Mouse (Mus musculus) forebrain, embryonic 12.5 days (tissue): Measurements from ENCODE around the gene Carm1. TPM values are rescaled to one million over a fixed set of nuclear protein-coding genes. Genes with fewer than 3 reads are reported as not detected.

Experiments used
- ATAC-seq: fragments of 200-750 bp; cut with Nextera tagmentation; 2 replicates; pipeline ENCODE4 v1.8.0; 2017; ENCODE audit warnings: moderate TSS enrichment; ENCODE audit not compliant: low FRiP score
- H3K27ac ChIP-seq: fragments of 300-500 bp; sonication (generic); 2 replicates; pipeline ENCODE4 v1.5.1; 2016; ENCODE audit warnings: mild to moderate bottlenecking
- H3K27me3 ChIP-seq: fragments of 300-500 bp; sonication (generic); 2 replicates; pipeline ENCODE4 v1.6.1; 2016; ENCODE audit warnings: mild to moderate bottlenecking
- H3K36me3 ChIP-seq: fragments of 300-500 bp; sonication (generic); replicated peaks from 2 replicates; pipeline ENCODE4 v1.6.1; 2016; ENCODE audit warnings: mild to moderate bottlenecking
- H3K4me1 ChIP-seq: fragments of 300-500 bp; sonication (generic); 2 replicates; pipeline ENCODE4 v1.6.1; 2016
- H3K4me2 ChIP-seq: fragments of 300-500 bp; sonication (generic); 2 replicates; pipeline ENCODE4 v1.6.1; 2016; ENCODE audit warnings: mild to moderate bottlenecking, moderate library complexity
- H3K4me3 ChIP-seq: fragments of 300-500 bp; sonication (generic); replicated peaks from 2 replicates; pipeline ENCODE4 v1.5.1; 2016; ENCODE audit warnings: mild to moderate bottlenecking
- H3K9ac ChIP-seq: fragments of 300-500 bp; sonication (generic); 2 replicates; pipeline ENCODE4 v1.6.1; 2016; ENCODE audit warnings: mild to moderate bottlenecking
- H3K9me3 ChIP-seq: fragments of 300-500 bp; sonication (generic); 2 replicates; pipeline ENCODE4 v1.6.1; 2016
- whole genome bisulfite sequencing: fragments of 180-500 bp; shearing (Covaris S2); methylation state at CpG from one replicate; pipeline ENCODE4 v1.1.7; 2016; 5-methylcytosine and 5-hydroxymethylcytosine counted together
- microRNA counts: library from miRNA; unstranded; fragments of <30 nt; microRNA quantifications from one replicate; lab custom pipeline; 2017
- microRNA-seq: library from miRNA; unstranded; fragments of <30 nt; microRNA quantifications from one replicate; pipeline ENCODE4, GENCODE M21; 2017
- polyA plus RNA-seq: library from polyadenylated mRNA; unstranded; fragments of >200 nt; fragmentation: Nextera tagmentation; extraction: Ambion mirVana; gene quantifications from 2 replicates; pipeline ENCODE4 v1.2.1, GENCODE M21; 2016

Gene Carm1
- polyA plus RNA-seq, 1 experiment from 2014 or later: 62.5 TPM

DNA sequence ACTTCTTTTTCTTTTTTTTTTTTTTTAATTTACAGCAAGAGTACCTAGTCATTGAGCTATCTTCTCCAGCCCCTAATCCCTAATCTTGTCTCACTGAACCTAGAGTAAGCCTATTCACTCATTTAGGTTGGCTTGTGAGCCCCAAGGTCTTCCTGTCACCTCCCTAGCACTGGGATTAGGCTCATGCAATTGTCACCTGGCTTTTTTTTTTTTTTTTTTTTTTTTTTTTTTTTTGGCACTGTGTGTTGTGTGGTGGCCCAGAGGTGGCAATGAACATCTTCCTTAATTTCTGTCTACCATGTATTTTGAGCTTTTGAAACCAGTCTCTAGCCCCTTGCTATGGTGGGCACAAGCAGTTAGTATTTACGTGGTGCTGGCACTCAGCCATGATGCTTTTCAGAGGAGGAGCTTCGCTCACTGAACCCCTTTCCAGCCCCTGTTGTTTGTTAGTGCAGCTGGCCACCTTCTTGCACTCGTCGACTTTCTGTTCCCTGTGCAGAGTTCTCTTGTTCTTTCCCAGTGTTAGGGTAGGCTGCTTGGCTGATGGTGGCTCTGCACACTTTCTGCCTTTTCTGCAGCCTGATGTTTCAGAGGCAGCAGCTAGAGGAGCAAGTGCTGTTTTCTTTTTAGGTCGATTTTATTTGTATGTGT lies 80.6 kb downstream of the Carm1 start:
- 74% methylated on average over 5 of the region's 5 CpGs for WGBS
- H3K4me1 ChIP-seq: peaks cover 6% of the 10 kb centered on the region; the same call in 1 of the 2 replicates
- no peaks in the 10 kb centered on the region for H3K9me3 ChIP-seq
- H3K36me3 ChIP-seq: no peaks in the 10 kb centered on the region; the same call in 1 of the 2 replicates
- no peaks in the 10 kb centered on the region for H3K27me3 ChIP-seq
- ATAC-seq: no peak
- no peak overlapping the region for H3K27ac ChIP-seq
- H3K4me2 ChIP-seq: no peak overlapping the region
- no peak overlapping the region for H3K4me3 ChIP-seq
- H3K9ac ChIP-seq: no peak overlapping the region

DNA sequence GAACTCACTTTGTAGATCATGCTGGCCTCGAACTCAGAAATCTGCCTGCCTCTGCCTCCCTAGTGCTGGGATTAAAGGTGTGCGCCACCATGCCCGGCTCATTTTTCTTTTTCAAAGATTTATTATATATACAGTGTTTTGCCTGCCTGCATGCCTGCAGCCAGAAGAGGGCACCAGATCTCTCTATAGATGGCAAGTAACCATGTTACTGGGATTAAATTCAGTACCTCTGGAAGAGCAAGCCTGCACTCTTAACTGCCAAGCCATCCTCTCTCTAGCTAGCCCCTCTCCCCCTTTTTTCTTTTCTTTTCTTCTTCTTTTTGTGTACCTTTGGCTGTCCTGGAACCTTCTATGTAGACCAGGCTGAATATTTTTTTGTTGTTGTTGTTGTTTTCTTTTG lies 84.0 kb downstream of the Carm1 start:
- no peak overlapping the region for H3K4me3 ChIP-seq
- no peaks in the 10 kb centered on the region for H3K27me3 ChIP-seq
- no peak for ATAC-seq
- H3K9ac ChIP-seq: no peak overlapping the region
- no peak overlapping the region for H3K27ac ChIP-seq
- 90% methylated on average over 3 of the region's 3 CpGs for WGBS
- H3K4me2 ChIP-seq: no peak overlapping the region
- no peaks in the 10 kb centered on the region for H3K9me3 ChIP-seq
- no peaks in the 10 kb centered on the region for H3K4me1 ChIP-seq
- peaks cover 32% of the 10 kb centered on the region for H3K36me3 ChIP-seq

DNA sequence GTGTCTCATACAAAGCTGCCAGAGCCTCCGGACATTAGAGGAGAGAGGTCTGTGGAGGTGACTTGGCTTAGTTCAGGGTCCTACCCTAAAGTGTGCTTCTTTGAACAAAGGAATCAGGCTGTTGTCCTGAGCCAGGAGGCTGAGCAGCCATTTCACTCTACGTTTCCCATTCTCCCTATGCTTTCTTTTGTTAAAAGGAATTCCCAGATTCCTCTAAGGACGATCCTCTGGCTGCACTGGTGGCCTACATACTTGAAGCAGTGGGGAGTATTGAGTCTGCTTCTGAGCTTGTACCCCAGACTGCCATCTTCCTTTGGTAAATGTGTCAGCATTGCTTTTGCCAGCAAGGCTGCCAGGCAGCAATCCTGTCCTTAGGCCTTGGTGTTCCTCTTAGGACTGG lies 86.4 kb downstream of the Carm1 start:
- peaks cover 57% of the 10 kb centered on the region for H3K36me3 ChIP-seq
- H3K4me1 ChIP-seq: no peaks in the 10 kb centered on the region
- no peak for ATAC-seq
- H3K4me3 ChIP-seq: no peak overlapping the region
- no peaks in the 10 kb centered on the region for H3K9me3 ChIP-seq
- H3K27me3 ChIP-seq: no peaks in the 10 kb centered on the region
- 65% methylated on average over 3 of the region's 3 CpGs for WGBS
- no peak overlapping the region for H3K9ac ChIP-seq
- no peak overlapping the region for H3K27ac ChIP-seq
- H3K4me2 ChIP-seq: no peak overlapping the region

DNA sequence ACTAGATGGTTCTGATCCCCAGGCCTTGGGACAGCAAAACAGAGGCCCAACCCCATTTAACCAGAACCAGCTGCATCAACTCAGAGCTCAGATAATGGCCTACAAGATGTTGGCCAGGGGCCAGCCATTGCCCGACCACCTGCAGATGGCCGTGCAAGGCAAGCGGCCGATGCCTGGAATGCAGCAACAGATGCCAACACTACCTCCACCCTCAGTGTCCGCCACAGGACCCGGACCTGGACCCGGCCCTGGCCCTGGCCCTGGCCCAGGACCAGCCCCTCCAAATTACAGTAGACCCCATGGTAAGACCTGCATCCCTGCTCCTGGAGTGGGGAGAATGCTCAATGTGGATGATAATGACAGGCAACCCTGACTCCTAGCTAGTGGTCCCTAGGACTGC lies 88.9 kb downstream of the Carm1 start:
- ATAC-seq: no peak
- H3K4me1 ChIP-seq: no peaks in the 10 kb centered on the region
- H3K27ac ChIP-seq: no peak overlapping the region
- WGBS: 72% methylated on average over 7 of the region's 7 CpGs
- no peak overlapping the region for H3K4me3 ChIP-seq
- H3K9me3 ChIP-seq: no peaks in the 10 kb centered on the region
- peaks cover 82% of the 10 kb centered on the region for H3K36me3 ChIP-seq
- H3K4me2 ChIP-seq: no peak overlapping the region
- H3K9ac ChIP-seq: no peak overlapping the region
- H3K27me3 ChIP-seq: no peaks in the 10 kb centered on the region

DNA sequence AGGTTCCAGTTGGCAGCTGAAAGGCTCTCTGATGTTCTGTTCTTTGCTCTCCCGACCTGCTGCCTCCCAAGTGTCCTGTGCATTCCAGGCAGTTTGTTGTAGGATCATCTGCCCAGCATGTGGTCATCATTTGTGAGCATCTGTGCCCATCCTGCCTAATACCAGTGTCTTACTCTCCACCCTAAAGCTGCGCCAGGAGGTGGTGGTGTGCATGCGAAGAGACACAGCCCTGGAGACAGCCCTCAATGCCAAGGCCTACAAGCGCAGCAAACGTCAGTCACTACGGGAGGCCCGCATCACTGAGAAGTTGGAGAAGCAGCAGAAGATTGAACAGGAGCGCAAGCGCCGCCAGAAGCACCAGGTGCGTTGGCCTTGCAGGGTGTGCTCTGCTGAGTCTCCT lies 92.3 kb downstream of the Carm1 start:
- Histone ChIP-seq H3K27me3 (no peaks in the 10 kb centered on the region), H3K4me2 (no peak overlapping the region), H3K4me1 (no peaks in the 10 kb centered on the region), H3K9ac (no peak overlapping the region), H3K4me3 (no peak overlapping the region), H3K27ac (no peak overlapping the region), H3K9me3 (no peaks in the 10 kb centered on the region), H3K36me3 (peaks cover 100% of the 10 kb centered on the region)
- WGBS: 97% methylated on average over 11 of the region's 11 CpGs
- ATAC-seq: no peak

MicroRNAs encoded within 50 kb of the gene (microRNA counts, 519-probe panel; counts per million panel counts)
- not detected for microRNA mmu-miR-1946b (lab: Ali Mortazavi, UCI)

Small RNA genes lying within 50 kb of the gene (microRNA-seq; reads per million reads assigned to microRNA genes)
- not detected for gene Mir1946b

Other genes with a start within 250 kb of the Carm1 start
- 3.3 TPM in 2 replicates for gene Ap1m2, start 234.6 kb upstream of the Carm1 start, polyA plus RNA-seq
- gene Slc44a2, start 226.2 kb upstream of the Carm1 start, polyA plus RNA-seq: 76.9 and 80.1 TPM in 2 replicates
- gene Ilf3, start 179.0 kb upstream of the Carm1 start, polyA plus RNA-seq: 335 and 363 TPM in 2 replicates
- gene Qtrt1, start 135.1 kb upstream of the Carm1 start, polyA plus RNA-seq: 43.5 and 50.8 TPM in 2 replicates
- 73.8 and 78.4 TPM in 2 replicates for gene Dnm2, start 122.0 kb upstream of the Carm1 start, polyA plus RNA-seq
- 68.0 and 68.2 TPM in 2 replicates for gene Tmed1, start 36.6 kb upstream of the Carm1 start, polyA plus RNA-seq
- gene AB124611, start 20.7 kb upstream of the Carm1 start, polyA plus RNA-seq: 4.9 and 7.2 TPM in 2 replicates
- 54.5 and 55.9 TPM in 2 replicates for gene Timm29, start 45.8 kb downstream of the Carm1 start, polyA plus RNA-seq
- gene Yipf2, start 45.9 kb downstream of the Carm1 start, polyA plus RNA-seq: 17.3 TPM in 2 replicates
- 184 and 203 TPM in 2 replicates for gene Smarca4, start 69.3 kb downstream of the Carm1 start, polyA plus RNA-seq
- gene Ldlr, start 176.6 kb downstream of the Carm1 start, polyA plus RNA-seq: 34.1 and 40.3 TPM in 2 replicates
- 112 and 118 TPM in 2 replicates for gene Spc24, start 213.4 kb downstream of the Carm1 start, polyA plus RNA-seq